Mouse (Mus musculus) liver, embryonic 14.5 days (tissue): ENCODE results near the gene Ccdc92b.

ENCODE experiments used
- CTCF ChIP-seq: IDR thresholded peaks from 2 replicates; pipeline ENCODE4 v1.5.1; 2016; ENCODE audit warnings: antibody characterized with exemption, low read depth, control low read depth
- EP300 ChIP-seq: IDR thresholded peaks from 2 replicates; pipeline ENCODE4 v1.6.1; 2016; ENCODE audit warnings: antibody characterized with exemption, low read depth

GRCm38 (mm10) chr11:74671013-74671412, 51.6 kb downstream of the Ccdc92b start:
- TF ChIP-seq EP300 (no peak), CTCF (no peak)
